Mouse (Mus musculus): ENCODE measurements around the gene Galr2. TPM values are rescaled to one million over a fixed set of nuclear protein-coding genes. Genes with fewer than 3 reads are reported as not detected.

Gene Galr2
- polyA plus RNA-seq, 1 experiment from 2014 or later, result 0.25 TPM

DNA sequence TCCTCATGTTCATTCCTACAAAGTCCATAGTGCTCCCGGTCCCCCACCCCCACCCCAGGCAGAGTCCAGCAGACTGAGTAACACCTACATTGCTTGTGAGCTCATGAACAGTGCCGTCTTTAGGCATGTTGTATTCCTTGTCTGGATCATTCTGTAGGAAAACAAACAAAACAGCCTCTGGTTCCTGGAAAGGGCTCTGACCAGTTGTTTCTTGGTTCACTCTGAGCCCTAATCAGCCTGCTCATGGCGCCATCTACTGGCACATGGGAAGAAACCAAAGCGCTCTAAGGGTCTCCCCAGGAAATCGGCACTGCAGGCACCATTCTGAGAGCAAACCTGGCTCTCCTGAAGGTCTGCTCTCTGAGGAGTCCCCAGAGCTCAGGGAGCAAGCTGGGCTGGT, 13.6 kb downstream of the Galr2 start:
- Histone ChIP-seq H3K27ac (ENCODE audit: low read depth, low read length) (no peak overlapping the region), H3K4me1 (ENCODE audit: control insufficient read depth, insufficient read depth, low read depth, low read length) (no peaks in the 10 kb centered on the region), H3K9me3 (ENCODE audit: control insufficient read depth, low read length) (no peaks in the 10 kb centered on the region), H3K9ac (ENCODE audit: low read depth, low read length) (no peak overlapping the region; the same call in 1 of the 2 replicates), H3K4me2 (ENCODE audit: low read length) (no peak overlapping the region), H3K4me3 (ENCODE audit: low read length) (no peak overlapping the region), H3K27me3 (replicated peaks; ENCODE audit: control insufficient read depth, insufficient read depth, low read length) (no peaks in the 10 kb centered on the region), H3K36me3 (ENCODE audit: control insufficient read depth, insufficient read depth, low read length) (peaks cover 53% of the 10 kb centered on the region)
- 45% methylated on average over 5 of the region's 5 CpGs for WGBS
- ATAC-seq, result peak; percentile 53; the same call in 1 of the 2 replicates

DNA sequence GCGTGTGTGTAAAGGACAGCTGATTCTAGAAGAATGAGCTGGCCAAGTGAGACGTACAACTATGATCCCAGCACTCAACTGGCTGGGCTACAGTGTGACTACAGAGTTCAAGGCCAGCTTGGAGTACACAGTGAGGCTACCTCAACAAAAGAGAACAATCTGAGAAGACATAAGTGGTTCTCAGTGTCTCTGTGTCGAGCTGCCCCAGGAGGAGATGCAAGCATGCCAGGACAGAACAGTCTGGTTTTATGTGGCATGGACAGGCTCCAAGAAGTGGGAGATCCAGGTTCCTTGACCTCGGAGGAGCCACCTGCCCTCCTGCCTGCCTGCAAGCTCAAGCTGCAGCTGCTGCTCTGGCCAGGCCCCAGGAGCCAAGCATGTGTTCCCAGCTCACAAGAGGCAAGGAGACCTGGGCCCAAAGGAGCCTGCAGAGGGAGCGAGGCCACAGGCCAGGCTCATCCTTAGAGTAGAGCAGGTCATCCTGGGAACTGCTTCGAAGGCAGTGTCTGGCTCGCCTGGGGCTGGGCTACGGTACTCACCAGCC, 15.5 kb downstream of the Galr2 start:
- peaks cover 53% of the 10 kb centered on the region for H3K36me3 ChIP-seq (ENCODE audit: control insufficient read depth, insufficient read depth, low read length)
- H3K9me3 ChIP-seq (ENCODE audit: control insufficient read depth, low read length), result no peaks in the 10 kb centered on the region
- WGBS, result 85% methylated on average over 8 of the region's 8 CpGs
- no peak overlapping the region for H3K27ac ChIP-seq (ENCODE audit: low read depth, low read length)
- H3K9ac ChIP-seq (ENCODE audit: low read depth, low read length), result no peak overlapping the region
- no peak for ATAC-seq
- no peak overlapping the region for H3K4me3 ChIP-seq (ENCODE audit: low read length)
- no peaks in the 10 kb centered on the region for H3K27me3 ChIP-seq (replicated peaks; ENCODE audit: control insufficient read depth, insufficient read depth, low read length)
- H3K4me2 ChIP-seq (ENCODE audit: low read length), result no peak overlapping the region
- no peaks in the 10 kb centered on the region for H3K4me1 ChIP-seq (ENCODE audit: control insufficient read depth, insufficient read depth, low read depth, low read length)

- H3K4me1 ChIP-seq (ENCODE audit: control insufficient read depth, insufficient read depth, low read depth, low read length), result no peaks in the 10 kb centered on the region
- H3K4me3 ChIP-seq (ENCODE audit: low read length), result no peak overlapping the region
- no peaks in the 10 kb centered on the region for H3K27me3 ChIP-seq (replicated peaks; ENCODE audit: control insufficient read depth, insufficient read depth, low read length)
- no peaks in the 10 kb centered on the region for H3K9me3 ChIP-seq (ENCODE audit: control insufficient read depth, low read length)
- no peak overlapping the region for H3K9ac ChIP-seq (ENCODE audit: low read depth, low read length)
- peaks cover 59% of the 10 kb centered on the region for H3K36me3 ChIP-seq (ENCODE audit: control insufficient read depth, insufficient read depth, low read length)
- no peak for ATAC-seq
- no peak overlapping the region for H3K27ac ChIP-seq (ENCODE audit: low read depth, low read length)
- WGBS, result 77% methylated on average over 3 of the region's 3 CpGs
- no peak overlapping the region for H3K4me2 ChIP-seq (ENCODE audit: low read length)
Measured at GRCm38 (mm10) chr11:116297017-116297416, 16.3 kb downstream of the Galr2 start.

DNA sequence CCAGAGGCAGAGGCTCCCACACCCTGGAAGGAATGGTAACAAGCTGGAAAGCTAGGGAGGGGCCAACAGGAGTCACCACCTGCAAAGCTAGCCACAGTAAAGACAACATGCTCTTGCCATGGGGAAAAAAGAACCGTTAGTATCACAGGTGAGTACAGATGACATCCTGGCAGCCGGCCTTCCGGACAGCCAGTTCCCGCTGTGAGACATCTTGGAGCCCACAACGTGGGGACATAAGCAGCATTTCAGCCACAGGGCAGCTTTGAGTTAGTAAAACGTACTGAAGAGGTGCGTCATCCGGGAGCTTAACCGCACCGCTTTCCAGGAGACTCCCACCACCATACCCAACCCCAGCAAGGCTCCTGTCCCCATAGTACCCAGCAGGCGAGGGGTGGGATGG, 17.5 kb downstream of the Galr2 start:
- WGBS, result 80% methylated on average over 11 of the region's 11 CpGs
- Histone ChIP-seq H3K9ac (ENCODE audit: low read depth, low read length) (no peak overlapping the region), H3K4me3 (ENCODE audit: low read length) (no peak overlapping the region), H3K36me3 (ENCODE audit: control insufficient read depth, insufficient read depth, low read length) (peaks cover 60% of the 10 kb centered on the region), H3K27me3 (replicated peaks; ENCODE audit: control insufficient read depth, insufficient read depth, low read length) (no peaks in the 10 kb centered on the region), H3K9me3 (ENCODE audit: control insufficient read depth, low read length) (no peaks in the 10 kb centered on the region), H3K4me1 (ENCODE audit: control insufficient read depth, insufficient read depth, low read depth, low read length) (no peaks in the 10 kb centered on the region), H3K4me2 (ENCODE audit: low read length) (no peak overlapping the region), H3K27ac (ENCODE audit: low read depth, low read length) (no peak overlapping the region)
- ATAC-seq, result no peak

DNA sequence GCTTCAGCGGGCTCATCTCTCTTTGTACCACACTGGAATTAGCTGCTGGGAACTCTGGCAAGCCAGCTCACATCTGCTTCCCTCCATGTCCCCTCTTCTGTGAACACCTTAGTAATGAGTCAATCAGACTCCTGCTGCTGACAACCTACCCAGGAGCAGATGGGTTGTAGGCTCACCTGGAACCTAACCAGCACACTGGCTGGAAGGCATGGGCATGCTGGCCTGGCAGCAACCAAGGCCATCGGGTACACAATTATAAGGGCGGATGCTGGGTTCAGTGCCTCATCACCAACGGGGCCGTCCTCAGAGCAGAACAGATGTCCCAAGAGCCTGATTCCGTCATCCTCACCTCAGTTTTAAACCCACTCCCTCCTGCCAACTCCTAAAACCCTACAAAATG, 17.9 kb downstream of the Galr2 start:
- no peaks in the 10 kb centered on the region for H3K9me3 ChIP-seq (ENCODE audit: control insufficient read depth, low read length)
- no peak overlapping the region for H3K9ac ChIP-seq (ENCODE audit: low read depth, low read length)
- H3K4me1 ChIP-seq (ENCODE audit: control insufficient read depth, insufficient read depth, low read depth, low read length), result no peaks in the 10 kb centered on the region
- H3K36me3 ChIP-seq (ENCODE audit: control insufficient read depth, insufficient read depth, low read length), result peaks cover 63% of the 10 kb centered on the region
- 88% methylated on average over 6 of the region's 6 CpGs for WGBS
- no peak overlapping the region for H3K4me2 ChIP-seq (ENCODE audit: low read length)
- no peak overlapping the region for H3K27ac ChIP-seq (ENCODE audit: low read depth, low read length)
- ATAC-seq, result no peak
- no peak overlapping the region for H3K4me3 ChIP-seq (ENCODE audit: low read length)
- no peaks in the 10 kb centered on the region for H3K27me3 ChIP-seq (replicated peaks; ENCODE audit: control insufficient read depth, insufficient read depth, low read length)

DNA sequence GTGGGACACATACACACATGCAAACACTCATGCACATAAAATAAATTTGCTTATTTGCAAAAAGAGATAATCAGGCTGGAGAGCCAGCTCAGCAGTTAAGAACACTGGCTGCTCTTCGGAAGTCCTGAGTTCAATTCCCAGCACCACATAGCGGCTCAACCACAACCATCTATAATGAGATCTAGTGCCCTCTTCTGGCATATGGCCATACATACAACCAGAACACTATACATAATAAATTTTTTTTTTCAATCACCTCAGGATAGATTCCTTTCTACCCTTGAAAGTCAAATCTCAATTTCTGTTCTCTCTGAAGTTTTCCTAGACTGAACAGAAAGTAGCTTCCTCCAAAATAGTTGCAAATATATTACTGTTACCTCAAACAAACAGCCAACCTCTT, 24.7 kb downstream of the Galr2 start:
- Histone ChIP-seq H3K9me3 (ENCODE audit: control insufficient read depth, low read length) (no peaks in the 10 kb centered on the region), H3K9ac (ENCODE audit: low read depth, low read length) (no peak overlapping the region), H3K4me2 (ENCODE audit: low read length) (peak overlapping the region; percentile 69), H3K36me3 (ENCODE audit: control insufficient read depth, insufficient read depth, low read length) (peaks cover 35% of the 10 kb centered on the region), H3K4me1 (ENCODE audit: control insufficient read depth, insufficient read depth, low read depth, low read length) (peaks cover 7% of the 10 kb centered on the region), H3K4me3 (ENCODE audit: low read length) (peak overlapping the region; percentile 74), H3K27ac (ENCODE audit: low read depth, low read length) (no peak overlapping the region), H3K27me3 (replicated peaks; ENCODE audit: control insufficient read depth, insufficient read depth, low read length) (no peaks in the 10 kb centered on the region)
- no peak for ATAC-seq
- 95% methylated on average over 2 of the region's 2 CpGs for WGBS

DNA sequence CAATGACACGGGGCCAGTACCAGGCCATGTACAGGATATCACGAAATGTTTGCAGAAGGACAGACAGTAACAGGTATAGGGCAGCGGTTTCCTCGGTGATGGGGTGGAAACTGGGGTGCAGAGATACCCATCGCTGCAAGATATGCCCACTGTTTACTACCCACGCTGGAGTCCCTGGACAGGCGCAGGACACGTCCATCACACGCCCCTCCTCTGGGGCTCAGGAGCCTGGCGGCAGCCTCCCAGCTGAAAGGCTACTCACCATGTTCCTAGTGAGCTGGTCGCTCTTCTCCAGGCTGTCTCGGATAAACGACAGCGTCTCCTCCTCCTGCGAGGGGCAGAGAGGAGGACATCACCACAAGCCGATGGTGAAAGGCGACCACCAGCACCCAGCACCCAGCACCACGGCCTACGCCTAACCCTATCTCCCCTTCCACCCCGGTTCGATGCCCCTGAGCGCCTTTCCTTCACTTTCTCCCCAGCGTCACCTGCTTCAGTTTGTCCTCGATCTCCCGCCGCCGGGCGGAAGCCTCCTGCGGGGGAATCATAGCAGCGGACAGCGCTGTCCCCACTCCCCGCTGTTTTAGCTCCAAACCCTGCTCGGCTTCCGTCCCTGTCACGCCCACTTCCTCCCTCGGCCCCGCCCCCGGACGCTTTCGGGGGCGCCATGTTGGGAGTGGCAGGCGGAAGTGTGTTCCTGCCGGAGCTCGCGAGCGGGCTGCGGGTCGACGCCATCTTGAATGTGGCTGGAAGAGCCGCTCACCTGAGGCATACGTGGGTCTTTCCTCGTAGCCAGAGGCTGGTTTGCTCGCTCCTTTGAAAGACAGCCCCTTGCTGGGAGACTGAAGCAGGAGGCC, 25.6 kb downstream of the Galr2 start:
- Histone ChIP-seq H3K4me1 (ENCODE audit: control insufficient read depth, insufficient read depth, low read depth, low read length) (peaks cover 11% of the 10 kb centered on the region), H3K27ac (ENCODE audit: low read depth, low read length) (peak overlapping the region; percentile 57), H3K27me3 (replicated peaks; ENCODE audit: control insufficient read depth, insufficient read depth, low read length) (no peaks in the 10 kb centered on the region), H3K9me3 (ENCODE audit: control insufficient read depth, low read length) (no peaks in the 10 kb centered on the region), H3K4me3 (ENCODE audit: low read length) (peak overlapping the region; percentile 74), H3K36me3 (ENCODE audit: control insufficient read depth, insufficient read depth, low read length) (peaks cover 29% of the 10 kb centered on the region), H3K9ac (ENCODE audit: low read depth, low read length) (peak overlapping the region; percentile 73), H3K4me2 (ENCODE audit: low read length) (peak overlapping the region; percentile 69)
- WGBS, result 2% methylated on average over 53 of the region's 53 CpGs
- peak; percentile 95 for ATAC-seq

DNA sequence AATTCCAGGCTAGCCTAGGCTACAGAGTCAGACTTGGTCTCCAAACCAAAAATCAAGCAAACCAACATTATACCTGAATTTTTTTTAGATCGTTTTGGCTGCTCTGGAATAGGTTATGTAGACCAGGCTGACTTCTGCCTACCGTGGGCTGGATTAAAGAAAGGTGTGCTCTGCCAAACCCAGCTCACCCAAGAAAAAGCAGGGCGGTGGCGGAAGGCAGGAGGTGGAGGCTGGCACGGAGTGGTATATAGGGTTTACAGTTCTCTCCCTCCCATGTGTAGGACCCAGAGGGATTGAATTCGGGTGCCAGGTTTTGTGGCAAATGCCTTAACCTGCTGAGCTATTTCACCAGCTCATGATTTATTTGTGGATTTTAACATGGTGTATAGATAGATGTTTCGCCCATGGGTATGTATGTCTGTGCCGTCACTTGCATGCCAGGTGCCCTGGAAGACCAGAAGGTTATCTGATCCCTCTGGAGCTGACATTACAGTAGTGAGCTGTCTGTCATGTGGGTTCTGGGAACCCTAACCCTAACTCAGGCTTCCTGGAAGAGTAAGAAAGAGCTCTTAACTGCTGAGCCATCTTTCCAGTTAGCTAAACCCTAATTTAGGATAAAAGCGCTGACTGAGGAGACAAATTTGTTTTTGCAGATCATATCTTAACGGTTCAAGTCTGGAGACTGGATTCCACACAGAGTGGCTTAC, 26.4 kb downstream of the Galr2 start, which contains the start of gene Exoc7:
Gene Exoc7 (minus strand): TSS at position 215 of the 707 bp plus-strand sequence.
- Histone ChIP-seq H3K4me1 (ENCODE audit: control insufficient read depth, insufficient read depth, low read depth, low read length) (peaks cover 13% of the 10 kb centered on the region), H3K4me3 (ENCODE audit: low read length) (peak within 1 kb of the TSS; percentile 74), H3K9ac (ENCODE audit: low read depth, low read length) (peak within 1 kb of the TSS; percentile 73), H3K36me3 (ENCODE audit: control insufficient read depth, insufficient read depth, low read length) (peaks cover 21% of the 10 kb centered on the region), H3K27me3 (replicated peaks; ENCODE audit: control insufficient read depth, insufficient read depth, low read length) (no peaks in the 10 kb centered on the region), H3K9me3 (ENCODE audit: control insufficient read depth, low read length) (no peaks in the 10 kb centered on the region), H3K27ac (ENCODE audit: low read depth, low read length) (peak within 1 kb of the TSS; percentile 57), H3K4me2 (ENCODE audit: low read length) (peak within 1 kb of the TSS; percentile 69)
- WGBS, result 86% methylated on average over 10 of the region's 10 CpGs
- ATAC-seq, result no peak
